8 mouse cellular contexts compared by ENCODE assay signal in genomic region chr7:19281680-19282304, GRCm38 (mm10). TPM values are rescaled to one million over a fixed set of nuclear protein-coding genes. Genes with fewer than 3 reads are reported as not detected.
DNase-seq lines count a peak whose midpoint lies in the region; ATAC-seq and TF ChIP-seq lines count a peak whose summit lies in the region.
"Not testable (repeated sequence)": the region's sequence is repeated elsewhere in the genome, so short reads cannot be mapped to it uniquely, and the experiment has no call there.

No protein-coding gene starts in this region.

- H3K9ac ChIP-seq in embryonic facial prominence, embryonic 13.5 days; heart, embryonic 12.5 days; intestine, embryonic 16.5 days (ENCODE audit: low read depth, low read length); limb, embryonic 15.5 days: not testable (repeated sequence)

- not testable (repeated sequence) for H3K36me3 ChIP-seq in C2C12 (ENCODE audit: control insufficient read depth, insufficient read depth); embryonic facial prominence, embryonic 13.5 days; heart, embryonic 12.5 days; intestine, embryonic 16.5 days (ENCODE audit: control insufficient read depth, insufficient read depth, low read length); limb, embryonic 15.5 days

- not testable (repeated sequence) for H3K9me3 ChIP-seq in embryonic facial prominence, embryonic 13.5 days; heart, embryonic 12.5 days (replicated peaks); intestine, embryonic 16.5 days (ENCODE audit: control insufficient read depth, low read length); limb, embryonic 15.5 days

- not testable (repeated sequence) for TF ChIP-seq CTCF in C2C12 (IDR thresholded peaks at IDR 0.05; ENCODE audit: control insufficient read depth, insufficient read depth, insufficient read length)

- H3K27me3 ChIP-seq in C2C12 (ENCODE audit: control insufficient read depth, insufficient read depth, insufficient read length), result peaks cover 21% of the 10 kb centered on the region
- peaks cover 64% of the 10 kb centered on the region for H3K27me3 ChIP-seq in embryonic facial prominence, embryonic 13.5 days
- H3K27me3 ChIP-seq in heart, embryonic 12.5 days (replicated peaks), result peaks cover 69% of the 10 kb centered on the region
- peaks cover 50% of the 10 kb centered on the region for H3K27me3 ChIP-seq in intestine, embryonic 16.5 days (replicated peaks; ENCODE audit: control insufficient read depth, insufficient read depth, low read length)
- H3K27me3 ChIP-seq in limb, embryonic 15.5 days, result peaks cover 60% of the 10 kb centered on the region

- ATAC-seq in embryonic facial prominence, embryonic 13.5 days (ENCODE audit: insufficient number of reproducible peaks, insufficient read depth, low FRiP score, low TSS enrichment, low read depth); limb, embryonic 15.5 days (ENCODE audit: insufficient number of reproducible peaks, low FRiP score, low TSS enrichment, low read depth): not testable (repeated sequence)
- ATAC-seq in heart, embryonic 12.5 days (ENCODE audit: insufficient number of reproducible peaks, low FRiP score), result peak; percentile 3; the same call in 1 of the 2 replicates
- peak; percentile 2; the same call in 1 of the 2 replicates for ATAC-seq in intestine, embryonic 16.5 days
- 0 out of 2 replicates have a peak, but pooled peaks have one; percentile 28 for ATAC-seq in megakaryocyte-erythroid progenitor cell, adult 5-6 weeks (replicated peaks; ENCODE audit: low FRiP score, low TSS enrichment, poor library complexity, severe bottlenecking)

- DNase-seq in adrenal gland, postnatal 14 days, result peak; percentile 70
- peak; percentile 61 for DNase-seq in retina, embryonic 14.5 days (ENCODE audit: low spot score)

- H3K79me2 ChIP-seq in C2C12 (ENCODE audit: control insufficient read depth, insufficient read depth), result not testable (repeated sequence)

- 37% methylated on average over 6 of the region's 6 CpGs for WGBS in embryonic facial prominence, embryonic 13.5 days
- 33% methylated on average over 6 of the region's 6 CpGs for WGBS in heart, embryonic 12.5 days
- 36% methylated on average over 6 of the region's 6 CpGs for WGBS in intestine, embryonic 16.5 days
- 33% methylated on average over 6 of the region's 6 CpGs for WGBS in limb, embryonic 15.5 days

- not testable (repeated sequence) for H3K27ac ChIP-seq in embryonic facial prominence, embryonic 13.5 days; heart, embryonic 12.5 days (ENCODE audit: poor library complexity, severe bottlenecking); intestine, embryonic 16.5 days (ENCODE audit: low read length); limb, embryonic 15.5 days

- H3K79me3 ChIP-seq in C2C12 (ENCODE audit: low read depth), result not testable (repeated sequence)

- H3K4me2 ChIP-seq in embryonic facial prominence, embryonic 13.5 days, result peak overlapping the region; percentile 98
- peak overlapping the region; percentile 95 for H3K4me2 ChIP-seq in heart, embryonic 12.5 days
- peak overlapping the region; percentile 100 for H3K4me2 ChIP-seq in intestine, embryonic 16.5 days (ENCODE audit: low read depth, low read length)
- H3K4me2 ChIP-seq in limb, embryonic 15.5 days, result peak overlapping the region; percentile 100

- not testable (repeated sequence) for H3ac ChIP-seq in C2C12 (ENCODE audit: control insufficient read depth, insufficient read length, low read depth)

- H3K4me1 ChIP-seq in embryonic facial prominence, embryonic 13.5 days, result peaks cover 18% of the 10 kb centered on the region
- H3K4me1 ChIP-seq in heart, embryonic 12.5 days (replicated peaks), result peaks cover 21% of the 10 kb centered on the region
- H3K4me1 ChIP-seq in intestine, embryonic 16.5 days (ENCODE audit: control insufficient read depth, insufficient read depth, low read length), result peaks cover 10% of the 10 kb centered on the region
- peaks cover 23% of the 10 kb centered on the region for H3K4me1 ChIP-seq in limb, embryonic 15.5 days

- H3K4me3 ChIP-seq in C2C12 (ENCODE audit: insufficient read depth, poor library complexity, severe bottlenecking), result not testable (repeated sequence)
- H3K4me3 ChIP-seq in embryonic facial prominence, embryonic 13.5 days, result peak overlapping the region; percentile 63
- peak overlapping the region; percentile 53; the same call in 1 of the 2 replicates for H3K4me3 ChIP-seq in heart, embryonic 12.5 days
- H3K4me3 ChIP-seq in intestine, embryonic 16.5 days (ENCODE audit: low read length), result peak overlapping the region; percentile 66; the same call in 1 of the 2 replicates
- peak overlapping the region; percentile 57 for H3K4me3 ChIP-seq in limb, embryonic 15.5 days

TF ChIP-seq in C2C12, 6 proteins besides CTCF, POLR2A, EP300 and RAD21:
- TF ChIP-seq USF1 (IDR thresholded peaks at IDR 0.05; ENCODE audit: low read depth), result peak; percentile 18

RNA-seq across cellular contexts. Expression of gene Rtn2, which starts 0.6 kb away (rescaled TPM):
- polyA plus RNA-seq in C2C12 (2012; fragmentation: generic; extraction: Trizol), result 107 TPM
- total RNA-seq in adrenal gland, postnatal 14 days (2021), result 6.0 and 7.9 TPM in 2 replicates
- polyA plus RNA-seq in embryonic facial prominence, embryonic 13.5 days (2015; fragmentation: Nextera tagmentation; extraction: Ambion mirVana), result 10.2 and 11.7 TPM in 2 replicates
- 23.6 and 26.7 TPM in 2 replicates for polyA plus RNA-seq in heart, embryonic 12.5 days (2016; fragmentation: Nextera tagmentation; extraction: Ambion mirVana)
- polyA plus RNA-seq in intestine, embryonic 16.5 days (2015; fragmentation: Nextera tagmentation; extraction: Ambion mirVana), result 10.3 and 11.8 TPM in 2 replicates
- 21.4 and 48.2 TPM in 2 replicates for polyA plus RNA-seq in limb, embryonic 15.5 days (2015; fragmentation: Nextera tagmentation; extraction: Ambion mirVana)
- total RNA-seq in megakaryocyte-erythroid progenitor cell, adult 5-6 weeks (2014; fragmentation: Nextera tagmentation), result not detected in 2 replicates
- not detected in 2 replicates for total RNA-seq in megakaryocyte-erythroid progenitor cell, adult 5-6 weeks (2017)

RNA-seq across cellular contexts. Expression of gene Ppm1n, which starts 1.9 kb away (rescaled TPM):
- 0.05 TPM for polyA plus RNA-seq in C2C12 (2012; fragmentation: generic; extraction: Trizol)
- total RNA-seq in adrenal gland, postnatal 14 days (2021), result 0.19 TPM in 1 of 2 replicates, not detected in the other
- not detected in 2 replicates for polyA plus RNA-seq in embryonic facial prominence, embryonic 13.5 days (2015; fragmentation: Nextera tagmentation; extraction: Ambion mirVana)
- polyA plus RNA-seq in heart, embryonic 12.5 days (2016; fragmentation: Nextera tagmentation; extraction: Ambion mirVana), result not detected in 2 replicates
- 0.29 and 0.32 TPM in 2 replicates for polyA plus RNA-seq in intestine, embryonic 16.5 days (2015; fragmentation: Nextera tagmentation; extraction: Ambion mirVana)
- 0.16 and 0.19 TPM in 2 replicates for polyA plus RNA-seq in limb, embryonic 15.5 days (2015; fragmentation: Nextera tagmentation; extraction: Ambion mirVana)
- total RNA-seq in megakaryocyte-erythroid progenitor cell, adult 5-6 weeks (2014; fragmentation: Nextera tagmentation), result not detected in 2 replicates
- total RNA-seq in megakaryocyte-erythroid progenitor cell, adult 5-6 weeks (2017), result not detected in 2 replicates

RNA-seq across cellular contexts. Expression of gene Vasp, which starts 10.2 kb away (rescaled TPM):
- 145 TPM for polyA plus RNA-seq in C2C12 (2012; fragmentation: generic; extraction: Trizol)
- total RNA-seq in adrenal gland, postnatal 14 days (2021), result 62.0 and 79.0 TPM in 2 replicates
- 57.3 and 64.0 TPM in 2 replicates for polyA plus RNA-seq in embryonic facial prominence, embryonic 13.5 days (2015; fragmentation: Nextera tagmentation; extraction: Ambion mirVana)
- polyA plus RNA-seq in heart, embryonic 12.5 days (2016; fragmentation: Nextera tagmentation; extraction: Ambion mirVana), result 93.7 and 99.0 TPM in 2 replicates
- 106 and 120 TPM in 2 replicates for polyA plus RNA-seq in intestine, embryonic 16.5 days (2015; fragmentation: Nextera tagmentation; extraction: Ambion mirVana)
- 73.8 and 84.0 TPM in 2 replicates for polyA plus RNA-seq in limb, embryonic 15.5 days (2015; fragmentation: Nextera tagmentation; extraction: Ambion mirVana)
- 19.3 and 34.8 TPM in 2 replicates for total RNA-seq in megakaryocyte-erythroid progenitor cell, adult 5-6 weeks (2014; fragmentation: Nextera tagmentation)
- 27.9 and 53.7 TPM in 2 replicates for total RNA-seq in megakaryocyte-erythroid progenitor cell, adult 5-6 weeks (2017)

RNA-seq across cellular contexts. Expression of gene Fosb, which starts 28.1 kb away (rescaled TPM):
- 1.4 TPM for polyA plus RNA-seq in C2C12 (2012; fragmentation: generic; extraction: Trizol)
- 2.1 and 22.4 TPM in 2 replicates for total RNA-seq in adrenal gland, postnatal 14 days (2021)
- polyA plus RNA-seq in embryonic facial prominence, embryonic 13.5 days (2015; fragmentation: Nextera tagmentation; extraction: Ambion mirVana), result 0.06 and 0.23 TPM in 2 replicates
- 0.37 and 0.55 TPM in 2 replicates for polyA plus RNA-seq in heart, embryonic 12.5 days (2016; fragmentation: Nextera tagmentation; extraction: Ambion mirVana)
- 0.10 and 0.21 TPM in 2 replicates for polyA plus RNA-seq in intestine, embryonic 16.5 days (2015; fragmentation: Nextera tagmentation; extraction: Ambion mirVana)
- polyA plus RNA-seq in limb, embryonic 15.5 days (2015; fragmentation: Nextera tagmentation; extraction: Ambion mirVana), result 0.29 and 0.41 TPM in 2 replicates
- 4.2 and 4.8 TPM in 2 replicates for total RNA-seq in megakaryocyte-erythroid progenitor cell, adult 5-6 weeks (2014; fragmentation: Nextera tagmentation)
- 52.4 and 77.0 TPM in 2 replicates for total RNA-seq in megakaryocyte-erythroid progenitor cell, adult 5-6 weeks (2017)

RNA-seq across cellular contexts. Expression of gene Opa3, which starts 53.7 kb away (rescaled TPM):
- polyA plus RNA-seq in C2C12 (2012; fragmentation: generic; extraction: Trizol), result 27.5 TPM
- total RNA-seq in adrenal gland, postnatal 14 days (2021), result 27.5 and 28.5 TPM in 2 replicates
- 36.2 and 38.2 TPM in 2 replicates for polyA plus RNA-seq in embryonic facial prominence, embryonic 13.5 days (2015; fragmentation: Nextera tagmentation; extraction: Ambion mirVana)
- 37.0 and 38.4 TPM in 2 replicates for polyA plus RNA-seq in heart, embryonic 12.5 days (2016; fragmentation: Nextera tagmentation; extraction: Ambion mirVana)
- 40.6 and 40.9 TPM in 2 replicates for polyA plus RNA-seq in intestine, embryonic 16.5 days (2015; fragmentation: Nextera tagmentation; extraction: Ambion mirVana)
- polyA plus RNA-seq in limb, embryonic 15.5 days (2015; fragmentation: Nextera tagmentation; extraction: Ambion mirVana), result 28.4 and 31.5 TPM in 2 replicates
- total RNA-seq in megakaryocyte-erythroid progenitor cell, adult 5-6 weeks (2014; fragmentation: Nextera tagmentation), result 22.3 and 22.6 TPM in 2 replicates
- 17.1 and 21.2 TPM in 2 replicates for total RNA-seq in megakaryocyte-erythroid progenitor cell, adult 5-6 weeks (2017)
